Mouse (Mus musculus): Measurements from ENCODE around the gene Tfdp2. TPM values are rescaled to one million over a fixed set of nuclear protein-coding genes. Genes with fewer than 3 reads are reported as not detected.
"Not testable (repeated sequence)": the region's sequence is repeated elsewhere in the genome, so short reads cannot be mapped to it uniquely, and the experiment has no call there.

Gene Tfdp2
- polyA plus RNA-seq, 1 experiment from 2014 or later, result 68.4 TPM

DNA sequence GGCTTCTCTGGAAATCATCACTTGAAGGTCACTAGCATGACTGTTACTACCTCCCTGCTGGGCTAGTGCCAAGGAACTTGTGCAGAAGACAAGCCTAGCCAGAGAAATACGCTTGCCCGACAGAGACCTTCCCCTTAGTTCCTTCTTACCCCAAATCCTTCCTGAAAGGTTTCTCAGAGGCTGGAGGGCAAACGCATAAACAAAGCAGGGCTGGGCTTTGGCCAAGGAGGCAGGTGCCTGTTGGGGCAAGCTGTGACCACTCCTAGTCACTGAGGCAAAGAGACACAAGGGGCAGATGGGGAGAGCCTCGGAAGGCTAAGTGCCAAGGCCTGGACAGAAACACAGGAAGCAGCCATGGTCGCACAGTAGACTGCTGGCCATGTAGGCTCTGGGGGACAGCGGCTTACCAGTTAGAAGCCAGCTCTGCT is 130.4 kb downstream of the Tfdp2 start:
- H3K27ac ChIP-seq, result no peak overlapping the region
- no peaks in the 10 kb centered on the region for H3K9me3 ChIP-seq
- H3K27me3 ChIP-seq (ENCODE audit: insufficient read depth, poor library complexity, severe bottlenecking), result no peaks in the 10 kb centered on the region
- no peak for DNase-seq (ENCODE audit: low spot score)
- peaks cover 9% of the 10 kb centered on the region for H3K4me1 ChIP-seq (replicated peaks)
- H3K4me3 ChIP-seq, result no peak overlapping the region
- 85% methylated on average over 6 of the region's 6 CpGs for WGBS
- peaks cover 39% of the 10 kb centered on the region for H3K36me3 ChIP-seq

DNA sequence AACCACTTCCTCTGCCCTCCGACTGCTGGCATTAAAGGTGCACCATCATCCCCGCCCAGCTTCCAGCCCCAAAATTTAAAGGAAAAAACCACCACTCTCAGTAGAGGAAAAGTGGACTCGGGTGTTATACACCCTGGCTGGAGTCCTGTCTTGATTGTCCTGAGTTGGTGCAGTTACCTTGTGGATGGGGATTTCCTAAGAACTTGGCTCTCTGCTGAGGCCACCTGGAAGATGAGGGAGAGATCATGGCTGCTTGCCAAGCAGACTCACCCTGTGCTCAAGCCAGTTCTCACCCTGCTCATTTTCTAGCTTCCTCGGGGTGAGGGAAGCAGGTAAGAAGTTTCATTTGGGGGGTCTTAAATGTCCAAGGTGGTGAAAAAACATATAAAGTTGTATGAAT is 132.2 kb downstream of the Tfdp2 start:
- Histone ChIP-seq H3K27ac (no peak overlapping the region), H3K27me3 (ENCODE audit: insufficient read depth, poor library complexity, severe bottlenecking) (no peaks in the 10 kb centered on the region), H3K4me3 (no peak overlapping the region), H3K9me3 (no peaks in the 10 kb centered on the region), H3K4me1 (replicated peaks) (peaks cover 9% of the 10 kb centered on the region), H3K36me3 (peaks cover 41% of the 10 kb centered on the region)
- DNase-seq (ENCODE audit: low spot score), result no peak
- 93% methylated on average over 4 of the region's 4 CpGs for WGBS

- 92% methylated on average over 5 of the region's 5 CpGs for WGBS
- Histone ChIP-seq H3K27me3 (ENCODE audit: insufficient read depth, poor library complexity, severe bottlenecking) (no peaks in the 10 kb centered on the region), H3K9me3 (no peaks in the 10 kb centered on the region), H3K36me3 (peaks cover 53% of the 10 kb centered on the region), H3K4me1 (replicated peaks) (no peaks in the 10 kb centered on the region), H3K27ac (no peak overlapping the region), H3K4me3 (no peak overlapping the region)
- DNase-seq (ENCODE audit: low spot score), result no peak
Observed at GRCm38 (mm10) chr9:96331146-96331545, 135.1 kb downstream of the Tfdp2 start.

DNA sequence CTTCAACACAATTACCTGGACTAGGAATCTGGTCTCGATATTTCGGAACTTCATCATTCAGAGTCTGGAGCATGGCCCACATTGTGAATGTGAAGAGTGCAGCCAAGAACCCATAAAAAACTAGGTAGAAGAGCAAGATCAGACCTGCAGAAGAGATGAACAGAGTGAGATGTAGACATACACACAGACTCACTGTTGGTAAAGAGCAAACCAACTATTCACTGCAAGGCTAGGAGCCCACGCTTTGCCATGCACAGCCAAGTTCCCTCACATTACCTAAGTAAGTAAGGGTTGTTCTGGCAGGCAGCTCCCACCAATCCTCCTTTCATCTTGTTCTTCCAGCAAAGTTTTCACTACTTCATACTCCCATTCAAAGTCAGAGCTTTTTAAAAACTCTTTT is 149.7 kb downstream of the Tfdp2 start:
- H3K9me3 ChIP-seq, result no peaks in the 10 kb centered on the region
- 96% methylated on average over 3 of the region's 3 CpGs for WGBS
- H3K36me3 ChIP-seq, result peaks cover 50% of the 10 kb centered on the region
- H3K4me3 ChIP-seq, result no peak overlapping the region
- H3K27ac ChIP-seq, result no peak overlapping the region
- DNase-seq (ENCODE audit: low spot score), result no peak
- 0 out of 2 replicates have a peak, but pooled peaks cover 4% of the 10 kb centered on the region for H3K4me1 ChIP-seq (replicated peaks)
- no peaks in the 10 kb centered on the region for H3K27me3 ChIP-seq (ENCODE audit: insufficient read depth, poor library complexity, severe bottlenecking)

GRCm38 (mm10) chr9:96348885-96349284 is 152.8 kb downstream of the Tfdp2 start:
- WGBS, result 90% methylated on average over 5 of the region's 5 CpGs
- Histone ChIP-seq H3K4me3 (no peak overlapping the region), H3K27ac (no peak overlapping the region), H3K27me3 (ENCODE audit: insufficient read depth, poor library complexity, severe bottlenecking) (no peaks in the 10 kb centered on the region), H3K4me1 (replicated peaks) (0 out of 2 replicates have a peak, but pooled peaks cover 6% of the 10 kb centered on the region), H3K9me3 (no peaks in the 10 kb centered on the region), H3K36me3 (peaks cover 38% of the 10 kb centered on the region)
- DNase-seq (ENCODE audit: low spot score), result no peak

DNA sequence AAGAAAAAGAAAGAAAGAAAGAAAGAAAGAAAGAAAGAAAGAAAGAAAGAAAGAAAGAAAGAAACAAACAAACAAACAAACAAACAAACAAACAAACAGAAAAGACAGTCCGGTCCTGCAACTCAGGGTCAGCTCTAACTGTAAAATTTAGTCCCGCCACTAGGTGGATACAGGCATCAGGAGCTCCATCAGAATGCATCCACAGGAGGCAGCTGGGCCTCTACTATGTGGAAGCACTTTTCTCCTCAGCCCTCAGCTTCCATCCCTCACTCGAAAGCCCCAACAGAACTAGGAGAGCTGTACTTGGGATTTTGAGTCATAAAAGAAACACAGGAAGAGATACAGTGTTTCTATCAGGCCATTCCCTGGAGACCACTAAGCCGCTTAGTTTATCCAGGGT is 153.9 kb downstream of the Tfdp2 start:
- Histone ChIP-seq H3K36me3 (peaks cover 32% of the 10 kb centered on the region), H3K4me3 (no peak overlapping the region), H3K27me3 (ENCODE audit: insufficient read depth, poor library complexity, severe bottlenecking) (no peaks in the 10 kb centered on the region), H3K4me1 (replicated peaks) (0 out of 2 replicates have a peak, but pooled peaks cover 8% of the 10 kb centered on the region), H3K27ac (no peak overlapping the region), H3K9me3 (no peaks in the 10 kb centered on the region)
- 46% methylated on average over 4 of the region's 4 CpGs for WGBS
- peak; percentile 39 for DNase-seq (ENCODE audit: low spot score)

GRCm38 (mm10) chr9:96350476-96350875 is 154.4 kb downstream of the Tfdp2 start:
- Histone ChIP-seq H3K27me3 (ENCODE audit: insufficient read depth, poor library complexity, severe bottlenecking) (no peaks in the 10 kb centered on the region), H3K4me3 (no peak overlapping the region), H3K4me1 (replicated peaks) (0 out of 2 replicates have a peak, but pooled peaks cover 8% of the 10 kb centered on the region), H3K9me3 (no peaks in the 10 kb centered on the region), H3K27ac (no peak overlapping the region), H3K36me3 (peaks cover 29% of the 10 kb centered on the region)
- no peak for DNase-seq (ENCODE audit: low spot score)
- WGBS, result 61% methylated on average over 3 of the region's 3 CpGs

DNA sequence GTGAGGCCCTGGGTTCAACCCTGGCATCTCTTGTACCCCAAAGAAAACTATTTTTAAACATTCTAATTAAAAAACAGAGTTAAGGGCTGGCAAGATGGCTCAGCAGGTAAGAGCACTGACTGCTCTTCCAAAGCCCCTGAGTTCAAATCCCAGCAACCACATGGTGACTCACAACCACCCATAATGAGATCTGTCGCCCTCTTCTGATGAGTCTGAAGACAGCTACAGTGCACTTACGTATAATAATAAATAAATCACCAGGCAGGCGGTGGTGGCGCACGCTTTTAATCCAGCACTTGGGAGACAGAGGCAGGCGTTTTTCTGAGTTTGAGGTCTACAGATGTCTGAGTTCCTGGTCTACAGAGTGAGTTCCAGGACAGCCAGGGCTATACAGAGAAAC is 155.7 kb downstream of the Tfdp2 start:
- not testable (repeated sequence) for H3K4me3 ChIP-seq; H3K27ac ChIP-seq; H3K4me1 ChIP-seq (replicated peaks); DNase-seq (ENCODE audit: low spot score); H3K9me3 ChIP-seq; H3K27me3 ChIP-seq (ENCODE audit: insufficient read depth, poor library complexity, severe bottlenecking)
- peaks cover 26% of the 10 kb centered on the region for H3K36me3 ChIP-seq
- 94% methylated on average over 6 of the region's 6 CpGs for WGBS

DNA sequence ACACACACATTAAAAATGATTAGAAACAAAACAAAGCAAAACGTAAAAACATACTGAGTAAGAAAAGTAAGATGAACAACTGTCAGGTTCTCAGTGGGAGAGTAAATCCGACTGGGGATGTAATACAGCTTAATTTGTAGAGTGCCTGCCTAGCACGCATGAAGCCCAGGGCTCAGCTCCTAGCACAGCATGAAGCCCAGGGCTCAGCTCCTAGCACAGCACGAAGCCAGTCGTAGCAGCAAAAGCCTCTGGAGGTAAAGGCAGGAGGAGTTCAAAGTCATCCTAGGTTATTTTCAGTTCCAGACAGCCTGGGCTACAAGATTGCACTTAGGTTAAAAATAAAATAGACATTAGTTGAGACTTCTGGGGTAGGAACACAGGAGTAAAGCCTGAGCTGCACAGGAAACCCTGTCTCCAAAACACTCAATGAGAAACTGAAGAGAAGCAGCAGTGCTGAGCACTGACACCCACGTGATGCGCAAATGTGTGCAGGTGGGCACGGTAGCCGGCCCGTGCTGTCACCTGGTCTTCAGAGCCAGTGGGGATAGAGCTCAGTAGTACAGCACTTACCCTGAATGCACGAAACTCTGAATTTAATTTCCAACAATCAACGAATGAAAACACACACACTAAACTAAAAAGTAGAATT is 157.2 kb downstream of the Tfdp2 start:
- no peak for DNase-seq (ENCODE audit: low spot score)
- 82% methylated on average over 12 of the region's 12 CpGs for WGBS
- H3K36me3 ChIP-seq, result peaks cover 32% of the 10 kb centered on the region
- H3K27ac ChIP-seq, result no peak overlapping the region
- no peak overlapping the region for H3K4me3 ChIP-seq
- 0 out of 2 replicates have a peak, but pooled peaks cover 8% of the 10 kb centered on the region for H3K4me1 ChIP-seq (replicated peaks)
- no peaks in the 10 kb centered on the region for H3K9me3 ChIP-seq
- no peaks in the 10 kb centered on the region for H3K27me3 ChIP-seq (ENCODE audit: insufficient read depth, poor library complexity, severe bottlenecking)

DNA sequence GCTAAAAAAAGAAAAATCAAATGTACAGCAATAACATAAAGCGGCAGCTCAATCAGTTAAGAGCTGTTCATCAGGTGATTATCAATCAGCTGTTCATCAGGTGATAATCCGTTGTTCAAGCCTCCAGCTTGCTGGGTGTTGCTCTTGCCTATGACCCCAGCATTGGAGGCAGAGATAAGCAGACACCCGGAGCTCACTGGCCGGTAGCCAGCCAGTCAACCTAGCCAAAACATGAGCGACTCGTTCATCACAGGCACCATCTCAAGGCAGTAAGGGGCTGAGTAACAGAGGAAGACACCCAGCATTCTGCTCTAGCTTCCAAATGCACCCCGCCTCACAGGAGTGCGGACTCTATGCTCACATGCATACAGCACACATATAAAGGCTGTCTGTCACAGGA is 157.7 kb downstream of the Tfdp2 start:
- 76% methylated on average over 8 of the region's 8 CpGs for WGBS
- Histone ChIP-seq H3K27ac (no peak overlapping the region), H3K36me3 (peaks cover 37% of the 10 kb centered on the region), H3K9me3 (no peaks in the 10 kb centered on the region), H3K27me3 (ENCODE audit: insufficient read depth, poor library complexity, severe bottlenecking) (no peaks in the 10 kb centered on the region), H3K4me3 (no peak overlapping the region), H3K4me1 (replicated peaks) (0 out of 2 replicates have a peak, but pooled peaks cover 11% of the 10 kb centered on the region)
- DNase-seq (ENCODE audit: low spot score), result no peak

DNA sequence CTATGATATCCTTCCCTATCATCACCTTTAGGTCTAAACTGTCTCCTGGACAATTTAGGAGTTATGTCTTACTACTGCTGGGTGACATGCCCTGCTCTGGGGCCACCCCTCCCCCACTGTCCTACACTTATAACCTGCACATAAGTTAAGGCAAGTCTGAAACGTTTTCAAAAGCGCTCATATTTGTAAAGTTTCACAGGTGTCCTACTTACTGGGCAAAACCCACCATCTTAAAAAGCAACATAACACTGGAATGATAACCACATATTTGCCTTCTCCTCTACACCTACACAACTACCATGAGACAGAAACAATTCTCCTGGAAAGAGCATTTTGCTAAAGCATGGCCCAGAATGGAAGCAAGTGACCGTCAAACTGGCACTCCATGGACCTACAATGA is 164.0 kb downstream of the Tfdp2 start:
- Histone ChIP-seq H3K36me3 (peaks cover 24% of the 10 kb centered on the region), H3K27me3 (ENCODE audit: insufficient read depth, poor library complexity, severe bottlenecking) (no peaks in the 10 kb centered on the region), H3K9me3 (no peaks in the 10 kb centered on the region), H3K27ac (no peak overlapping the region), H3K4me1 (replicated peaks) (peaks cover 29% of the 10 kb centered on the region), H3K4me3 (no peak overlapping the region)
- no peak for DNase-seq (ENCODE audit: low spot score)
- 90% methylated on average over 3 of the region's 3 CpGs for WGBS

GRCm38 (mm10) chr9:96363581-96364140 is 167.6 kb downstream of the Tfdp2 start:
- WGBS, result under 1% methylated on average over 64 of the region's 64 CpGs
- Histone ChIP-seq H3K4me1 (replicated peaks) (peaks cover 29% of the 10 kb centered on the region), H3K27me3 (ENCODE audit: insufficient read depth, poor library complexity, severe bottlenecking) (no peaks in the 10 kb centered on the region), H3K9me3 (no peaks in the 10 kb centered on the region), H3K4me3 (peak overlapping the region; percentile 86), H3K36me3 (peaks cover 9% of the 10 kb centered on the region), H3K27ac (peak overlapping the region; percentile 95)
- peak; percentile 77 for DNase-seq (ENCODE audit: low spot score)

DNA sequence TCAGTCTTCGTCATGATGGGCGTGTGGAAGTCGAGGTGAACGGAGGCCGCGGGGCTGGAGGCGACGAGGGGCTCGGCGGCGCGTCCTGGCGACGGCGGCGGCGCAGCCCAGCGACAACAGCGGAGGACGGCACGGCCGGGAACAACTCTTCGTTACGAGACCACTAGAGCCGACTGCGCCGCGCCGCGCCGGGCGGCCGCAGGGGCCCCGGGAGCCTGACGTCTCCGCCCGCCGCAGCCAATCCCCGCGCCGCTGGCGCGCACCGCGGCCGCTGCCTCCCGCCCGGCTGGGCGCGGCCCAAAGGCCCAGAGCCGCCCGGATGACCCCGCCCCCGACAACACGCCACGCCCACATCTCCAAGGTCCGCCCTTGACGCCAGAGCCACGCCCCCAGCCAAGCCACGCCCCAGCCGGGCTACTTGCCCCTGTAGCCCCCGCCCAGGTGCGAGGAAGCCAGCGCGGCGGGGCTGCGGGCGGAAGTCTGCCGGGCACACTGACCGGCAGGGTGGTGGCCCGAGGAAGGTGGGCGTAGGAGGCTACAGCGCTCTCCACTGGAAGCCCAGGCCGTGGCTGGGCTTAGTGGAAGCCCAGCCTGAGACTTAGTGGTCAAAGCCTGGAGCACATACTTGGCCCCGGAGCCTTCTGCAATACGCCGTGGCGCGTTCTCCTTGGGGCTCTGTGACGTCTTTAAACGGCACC is 168.2 kb downstream of the Tfdp2 start, which contains the start of gene Atp1b3:
Atp1b3 (minus strand) TSS at position 302 of the 698 bp plus-strand sequence.
- H3K36me3 ChIP-seq, result 0 out of 2 replicates have a peak, but pooled peaks cover 5% of the 10 kb centered on the region
- H3K27ac ChIP-seq, result peak within 1 kb of the TSS; percentile 95
- under 1% methylated on average over 81 of the region's 81 CpGs for WGBS
- H3K4me1 ChIP-seq (replicated peaks), result peaks cover 27% of the 10 kb centered on the region
- H3K27me3 ChIP-seq (ENCODE audit: insufficient read depth, poor library complexity, severe bottlenecking), result no peaks in the 10 kb centered on the region
- H3K4me3 ChIP-seq, result peak within 1 kb of the TSS; percentile 86
- H3K9me3 ChIP-seq, result no peaks in the 10 kb centered on the region
- peak; percentile 99 for DNase-seq (ENCODE audit: low spot score)
